Mouse (Mus musculus): ENCODE results near the gene E4f1.

The E4f1 gene

GRCm38 (mm10) chr17:24415011-24415410 lies 55.1 kb downstream of the E4f1 start:
- peak; percentile 12 for DNase-seq (ENCODE audit: extremely low spot score)

- DNase-seq (ENCODE audit: extremely low spot score) = peak; percentile 100
Observed at GRCm38 (mm10) chr17:24414230-24414976, 55.7 kb downstream of the E4f1 start, which contains the start of gene Rnps1. Rnps1 (plus strand) TSS chr17:24414565.

GRCm38 (mm10) chr17:24413557-24414211 lies 56.4 kb downstream of the E4f1 start:
- no peak for DNase-seq (ENCODE audit: extremely low spot score)

GRCm38 (mm10) chr17:24407116-24407803 lies 62.9 kb downstream of the E4f1 start:
- DNase-seq (ENCODE audit: extremely low spot score) = no peak

- DNase-seq (ENCODE audit: extremely low spot score) = no peak
Observed at GRCm38 (mm10) chr17:24402371-24402770, 67.7 kb downstream of the E4f1 start.

GRCm38 (mm10) chr17:24394456-24394855 lies 75.7 kb downstream of the E4f1 start:
- no peak for DNase-seq (ENCODE audit: extremely low spot score)
